Mouse (Mus musculus) embryonic facial prominence, embryonic 12.5 days (tissue): ENCODE data around the gene Atf4. TPM values are rescaled to one million over a fixed set of nuclear protein-coding genes. Genes with fewer than 3 reads are reported as not detected.

Experiments
- ATAC-seq: fragments of 200-750 bp; cut with Nextera tagmentation; 2 replicates; pipeline ENCODE4 v1.8.0; 2017; ENCODE audit not compliant: insufficient number of reproducible peaks, insufficient read depth, low FRiP score, low TSS enrichment
- H3K27ac ChIP-seq: fragments of 300-500 bp; sonication (generic); 2 replicates; pipeline ENCODE4 v1.5.1; 2016; ENCODE audit warnings: mild to moderate bottlenecking
- H3K27me3 ChIP-seq: fragments of 300-500 bp; sonication (generic); 2 replicates; pipeline ENCODE4 v1.6.1; 2016; ENCODE audit warnings: mild to moderate bottlenecking, moderate library complexity
- H3K36me3 ChIP-seq: fragments of 300-500 bp; sonication (generic); 2 replicates; pipeline ENCODE4 v1.6.1; 2016; ENCODE audit warnings: mild to moderate bottlenecking
- H3K4me1 ChIP-seq: fragments of 300-500 bp; sonication (generic); 2 replicates; pipeline ENCODE4 v1.6.1; 2016
- H3K4me2 ChIP-seq: fragments of 300-500 bp; sonication (generic); replicated peaks from 2 replicates; pipeline ENCODE4 v1.6.1; 2016; ENCODE audit warnings: mild to moderate bottlenecking, moderate library complexity
- H3K4me3 ChIP-seq: fragments of 300-500 bp; sonication (generic); 2 replicates; pipeline ENCODE4 v1.5.1; 2016; ENCODE audit warnings: mild to moderate bottlenecking
- H3K9ac ChIP-seq: fragments of 300-500 bp; sonication (generic); 2 replicates; pipeline ENCODE4 v1.6.1; 2016; ENCODE audit warnings: mild to moderate bottlenecking, moderate library complexity
- H3K9me3 ChIP-seq: fragments of 300-500 bp; sonication (generic); 2 replicates; pipeline ENCODE4 v1.6.1; 2016; ENCODE audit warnings: mild to moderate bottlenecking, moderate library complexity
- WGBS: fragments of 180-500 bp; shearing (Covaris S2); methylation state at CpG from one replicate; pipeline ENCODE4 v1.1.7; 2016; 5-methylcytosine and 5-hydroxymethylcytosine counted together
- polyA plus RNA-seq: library from polyadenylated mRNA; unstranded; fragments of >200 nt; fragmentation: Nextera tagmentation; extraction: Ambion mirVana; gene quantifications from 2 replicates; pipeline ENCODE4 v1.2.1, GENCODE M21; 2016

The Atf4 gene
- polyA plus RNA-seq, 1 experiment from 2014 or later = 117 TPM

DNA sequence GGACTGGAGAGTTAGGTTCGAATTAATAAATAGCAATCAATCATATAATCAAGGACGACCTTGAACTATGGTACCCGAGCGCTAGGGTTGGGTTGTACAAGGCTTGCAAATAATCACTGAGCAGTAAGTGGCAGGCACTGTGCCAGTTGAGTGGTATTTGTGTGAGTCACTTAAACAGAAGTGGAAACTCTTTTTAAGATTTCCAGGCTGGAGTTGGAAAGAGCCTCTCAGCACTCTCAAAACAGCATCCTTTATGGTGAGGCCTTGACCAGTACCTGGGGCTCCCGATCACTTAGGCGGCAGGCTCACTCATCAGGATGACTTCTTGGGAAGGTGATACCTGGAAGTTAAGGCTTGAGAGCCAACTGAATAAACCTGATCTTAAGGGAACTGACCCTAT, 777 bp upstream of the Atf4 start:
- Histone ChIP-seq H3K27ac (peak overlapping the region; percentile 99), H3K27me3 (no peaks in the 10 kb centered on the region), H3K4me1 (peaks cover 38% of the 10 kb centered on the region), H3K36me3 (peaks cover 50% of the 10 kb centered on the region), H3K9me3 (no peaks in the 10 kb centered on the region), H3K4me3 (peak overlapping the region; percentile 99), H3K9ac (peak overlapping the region; percentile 72), H3K4me2 (peak overlapping the region; percentile 84)
- WGBS = 50% methylated on average over 6 of the region's 6 CpGs
- no peak for ATAC-seq

DNA sequence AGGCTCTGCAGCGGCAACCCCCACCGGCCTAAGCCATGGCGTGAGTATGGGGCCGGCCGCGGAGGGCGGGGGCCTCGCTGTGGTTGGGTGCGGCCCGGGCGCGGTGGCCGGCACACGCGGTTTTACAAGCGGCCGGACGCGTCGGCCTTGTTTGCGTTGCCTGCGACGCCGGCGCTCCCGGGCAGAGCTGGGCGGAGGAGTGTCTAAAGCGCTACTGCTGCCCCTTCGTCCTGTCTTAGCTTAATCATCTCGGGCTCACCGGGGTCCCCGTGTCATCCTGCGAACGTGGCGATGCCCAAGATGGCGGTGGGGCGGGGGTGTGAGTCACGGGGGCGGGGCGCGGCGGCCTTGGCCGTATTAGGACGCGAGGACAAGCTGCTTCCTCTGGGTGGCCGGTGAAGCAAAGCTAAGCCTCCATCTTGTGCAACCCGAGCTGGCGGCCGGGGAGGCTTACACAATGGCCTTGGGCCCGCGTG, 700 bp downstream of the Atf4 start:
- Histone ChIP-seq H3K9me3 (no peaks in the 10 kb centered on the region), H3K27ac (peak overlapping the region; percentile 99), H3K36me3 (peaks cover 49% of the 10 kb centered on the region), H3K4me2 (peak overlapping the region; percentile 88), H3K4me3 (peak overlapping the region; percentile 99), H3K4me1 (peaks cover 38% of the 10 kb centered on the region), H3K9ac (peak overlapping the region; percentile 100), H3K27me3 (no peaks in the 10 kb centered on the region)
- peak; percentile 5 for ATAC-seq
- WGBS = under 1% methylated on average over 51 of the region's 51 CpGs

DNA sequence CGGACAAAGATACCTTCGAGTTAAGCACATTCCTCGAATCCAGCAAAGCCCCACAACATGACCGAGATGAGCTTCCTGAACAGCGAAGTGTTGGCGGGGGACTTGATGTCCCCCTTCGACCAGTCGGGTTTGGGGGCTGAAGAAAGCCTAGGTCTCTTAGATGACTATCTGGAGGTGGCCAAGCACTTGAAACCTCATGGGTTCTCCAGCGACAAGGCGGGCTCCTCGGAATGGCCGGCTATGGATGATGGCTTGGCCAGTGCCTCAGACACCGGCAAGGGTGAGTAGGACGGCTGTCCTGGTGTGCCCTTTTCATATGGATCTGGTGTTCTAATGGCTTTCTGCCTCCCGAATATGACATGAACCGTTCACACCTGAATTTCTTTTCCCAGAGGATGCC, 1.3 kb downstream of the Atf4 start:
- Histone ChIP-seq H3K4me1 (peaks cover 38% of the 10 kb centered on the region), H3K27me3 (no peaks in the 10 kb centered on the region), H3K36me3 (peaks cover 46% of the 10 kb centered on the region), H3K27ac (peak overlapping the region; percentile 99), H3K9me3 (no peaks in the 10 kb centered on the region), H3K4me2 (peak overlapping the region; percentile 88), H3K9ac (peak overlapping the region; percentile 100), H3K4me3 (peak overlapping the region; percentile 99)
- WGBS = 14% methylated on average over 16 of the region's 16 CpGs
- no peak for ATAC-seq

DNA sequence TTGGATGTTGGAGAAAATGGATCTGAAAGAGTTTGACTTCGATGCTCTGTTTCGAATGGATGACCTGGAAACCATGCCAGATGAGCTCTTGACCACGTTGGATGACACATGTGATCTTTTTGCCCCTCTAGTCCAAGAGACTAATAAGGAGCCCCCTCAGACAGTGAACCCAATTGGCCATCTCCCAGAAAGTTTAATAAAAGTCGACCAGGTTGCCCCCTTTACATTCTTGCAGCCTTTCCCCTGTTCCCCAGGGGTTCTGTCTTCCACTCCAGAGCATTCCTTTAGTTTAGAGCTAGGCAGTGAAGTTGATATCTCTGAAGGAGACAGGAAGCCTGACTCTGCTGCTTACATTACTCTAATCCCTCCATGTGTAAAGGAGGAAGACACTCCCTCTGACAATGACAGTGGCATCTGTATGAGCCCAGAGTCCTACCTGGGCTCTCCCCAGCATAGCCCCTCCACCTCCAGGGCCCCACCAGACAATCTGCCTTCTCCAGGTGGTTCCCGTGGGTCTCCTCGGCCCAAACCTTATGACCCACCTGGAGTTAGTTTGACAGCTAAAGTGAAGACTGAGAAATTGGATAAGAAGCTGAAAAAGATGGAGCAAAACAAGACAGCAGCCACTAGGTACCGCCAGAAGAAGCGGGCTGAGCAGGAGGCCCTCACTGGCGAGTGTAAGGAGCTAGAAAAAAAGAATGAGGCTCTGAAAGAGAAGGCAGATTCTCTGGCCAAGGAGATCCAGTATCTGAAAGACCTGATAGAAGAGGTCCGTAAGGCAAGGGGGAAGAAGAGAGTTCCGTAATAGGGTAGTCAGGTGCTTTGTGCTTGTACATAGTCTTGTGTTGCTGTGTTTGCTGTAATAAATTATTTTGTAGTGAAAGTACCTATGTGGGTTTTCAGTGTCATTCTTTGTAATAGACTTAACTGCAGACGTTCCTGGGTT, 1.9 kb downstream of the Atf4 start:
- 66% methylated on average over 12 of the region's 12 CpGs for WGBS
- Histone ChIP-seq H3K36me3 (peaks cover 49% of the 10 kb centered on the region), H3K27me3 (no peaks in the 10 kb centered on the region), H3K27ac (peak overlapping the region; percentile 99), H3K4me3 (peak overlapping the region; percentile 99), H3K4me2 (peak overlapping the region; percentile 88), H3K9ac (peak overlapping the region; percentile 100), H3K4me1 (peaks cover 38% of the 10 kb centered on the region), H3K9me3 (no peaks in the 10 kb centered on the region)
- ATAC-seq = no peak

DNA sequence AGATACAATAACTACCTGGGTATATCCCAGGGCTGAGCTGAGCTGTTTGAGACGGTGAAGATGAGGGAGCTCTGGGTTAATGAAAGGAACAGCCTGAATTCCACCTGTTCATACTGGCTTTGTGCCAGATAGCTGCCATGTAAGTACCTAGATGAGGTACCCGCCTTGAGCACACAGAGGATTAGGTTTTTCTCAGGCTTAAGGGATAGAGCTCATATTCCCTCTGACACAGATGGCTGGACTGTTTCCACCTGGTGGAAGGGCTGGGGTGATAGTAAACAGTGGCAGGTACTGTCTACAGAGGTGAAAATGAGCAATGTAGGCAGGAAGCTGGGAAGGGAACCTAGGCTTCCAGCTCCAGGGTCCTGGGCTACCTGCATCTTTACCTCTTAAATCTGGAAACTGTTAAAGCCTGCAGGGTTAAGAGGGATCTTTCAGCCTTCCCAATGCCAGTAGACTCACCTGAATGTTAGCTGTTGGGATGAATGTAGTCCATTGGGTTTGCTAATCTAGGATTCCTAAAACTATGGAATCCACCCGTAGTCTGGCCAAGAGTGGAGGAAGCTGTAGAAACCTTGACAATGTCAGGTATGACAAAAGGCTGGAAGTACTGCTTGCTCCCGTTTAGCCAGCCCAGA, 2.7 kb downstream of the Atf4 start:
- no peaks in the 10 kb centered on the region for H3K27me3 ChIP-seq
- ATAC-seq = no peak
- H3K9ac ChIP-seq = 0 out of 2 replicates have a peak overlapping the region, but pooled peaks have one; percentile 21
- WGBS = 25% methylated on average over 4 of the region's 4 CpGs
- peak overlapping the region; percentile 14; the same call in 1 of the 2 replicates for H3K4me2 ChIP-seq
- no peaks in the 10 kb centered on the region for H3K9me3 ChIP-seq
- peaks cover 39% of the 10 kb centered on the region for H3K4me1 ChIP-seq
- H3K4me3 ChIP-seq = no peak overlapping the region
- peaks cover 50% of the 10 kb centered on the region for H3K36me3 ChIP-seq
- H3K27ac ChIP-seq = peak overlapping the region; percentile 99

DNA sequence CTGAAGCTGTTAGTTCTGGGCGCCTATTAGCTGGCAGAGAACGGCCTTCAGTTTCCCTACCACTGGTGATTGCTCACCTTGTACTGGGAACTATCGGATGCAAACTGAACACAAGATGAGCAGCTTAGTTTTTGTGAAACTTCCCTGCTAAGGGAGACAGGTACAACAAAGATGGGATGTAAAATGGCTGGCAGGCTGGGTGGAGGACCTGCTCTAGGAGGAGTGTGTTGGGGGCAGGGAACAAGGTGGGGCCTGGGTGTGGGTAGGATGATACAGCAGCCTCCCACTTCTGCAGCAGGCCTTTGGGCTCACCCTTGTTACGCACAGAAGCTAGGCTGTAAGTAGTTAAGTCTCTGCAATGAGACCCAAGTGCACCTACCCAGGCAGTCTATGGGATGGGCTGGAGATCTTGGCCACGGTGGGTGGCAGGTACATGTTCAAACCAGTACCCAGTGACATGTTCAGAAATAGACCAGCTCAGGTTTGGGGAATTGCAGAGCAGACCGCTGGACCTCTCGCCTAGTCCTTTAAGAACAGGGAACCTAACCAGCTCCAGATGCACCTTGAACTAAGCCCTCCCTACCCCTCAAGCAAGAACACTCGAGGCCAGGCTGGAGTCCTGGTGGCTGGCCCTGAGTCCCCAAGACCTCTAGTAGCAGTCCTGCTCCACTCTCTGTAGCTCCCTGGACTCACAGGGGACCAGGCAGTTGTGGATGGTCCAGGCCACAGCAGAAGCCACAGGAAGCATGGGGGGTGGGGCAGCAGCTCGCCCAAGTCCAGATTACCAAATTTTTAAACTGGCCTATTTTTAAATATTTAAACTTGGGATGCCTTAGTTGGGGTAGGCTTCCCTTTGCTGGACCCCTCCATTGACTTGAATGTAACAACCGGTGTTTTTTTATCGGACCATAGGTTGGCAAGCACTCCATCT, 3.5 kb downstream of the Atf4 start:
- H3K9me3 ChIP-seq = no peaks in the 10 kb centered on the region
- H3K27ac ChIP-seq = peak overlapping the region; percentile 99
- H3K27me3 ChIP-seq = no peaks in the 10 kb centered on the region
- H3K9ac ChIP-seq = 0 out of 2 replicates have a peak overlapping the region, but pooled peaks have one; percentile 21
- WGBS = 51% methylated on average over 11 of the region's 11 CpGs
- ATAC-seq = no peak
- H3K36me3 ChIP-seq = peaks cover 50% of the 10 kb centered on the region
- H3K4me2 ChIP-seq = peak overlapping the region; percentile 12; the same call in 1 of the 2 replicates
- H3K4me3 ChIP-seq = no peak overlapping the region
- peaks cover 40% of the 10 kb centered on the region for H3K4me1 ChIP-seq

DNA sequence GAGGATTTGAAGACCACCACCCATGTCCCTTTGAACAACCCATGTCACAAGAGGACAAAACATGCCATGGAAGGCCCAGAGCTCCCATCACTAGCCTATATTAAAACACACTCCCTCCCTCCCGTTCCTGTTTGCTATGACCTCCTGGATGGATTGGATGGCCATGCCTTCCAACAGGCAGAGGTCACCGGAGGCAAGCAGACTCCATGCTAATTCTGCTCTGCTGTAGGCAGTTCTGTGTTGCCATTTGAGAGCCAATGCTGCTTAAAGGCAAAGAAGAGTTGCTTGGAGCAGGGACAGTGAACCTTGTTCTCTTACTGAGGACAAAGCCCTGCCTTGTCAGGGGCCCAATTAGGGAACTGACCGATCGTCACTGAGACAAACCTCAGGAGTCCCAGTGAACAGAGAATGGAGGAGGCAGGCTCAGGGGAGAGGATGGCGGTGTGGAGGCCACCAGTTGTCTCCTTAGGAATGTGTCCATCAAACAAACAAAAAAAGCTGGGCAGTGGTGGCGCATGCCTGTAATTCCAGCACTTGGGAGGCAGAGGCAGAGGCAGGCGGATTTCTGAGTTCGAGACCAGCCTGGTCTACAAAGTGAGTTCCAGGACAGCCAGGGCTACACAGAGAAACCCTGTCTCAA, 4.5 kb downstream of the Atf4 start:
- H3K4me2 ChIP-seq = no peak overlapping the region
- WGBS = 69% methylated on average over 8 of the region's 8 CpGs
- no peak for ATAC-seq
- peaks cover 34% of the 10 kb centered on the region for H3K4me1 ChIP-seq
- no peaks in the 10 kb centered on the region for H3K27me3 ChIP-seq
- no peak overlapping the region for H3K4me3 ChIP-seq
- H3K9ac ChIP-seq = no peak overlapping the region
- no peaks in the 10 kb centered on the region for H3K9me3 ChIP-seq
- peaks cover 50% of the 10 kb centered on the region for H3K36me3 ChIP-seq
- 0 out of 2 replicates have a peak overlapping the region, but pooled peaks have one; percentile 9 for H3K27ac ChIP-seq

DNA sequence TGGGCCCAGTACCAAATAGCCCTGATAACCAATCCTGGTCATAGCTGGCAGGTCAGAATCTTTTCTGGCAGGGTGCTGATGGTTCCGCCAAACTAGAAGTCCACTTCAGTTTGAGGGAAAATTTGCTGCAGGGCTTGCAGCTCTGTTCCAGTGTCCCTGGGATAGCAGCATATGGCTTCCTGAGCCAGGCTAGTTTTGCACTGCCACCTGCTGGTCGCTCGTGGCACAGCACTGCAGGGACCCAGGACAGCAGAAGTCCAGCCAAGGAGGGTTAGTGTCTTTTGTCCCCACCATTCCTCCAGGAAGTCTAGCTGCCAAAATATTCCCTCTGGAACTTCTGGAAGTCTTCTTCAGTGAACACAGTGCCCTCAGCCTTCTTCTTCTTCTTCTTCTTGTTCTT, 5.7 kb downstream of the Atf4 start:
- H3K36me3 ChIP-seq = peaks cover 50% of the 10 kb centered on the region

DNA sequence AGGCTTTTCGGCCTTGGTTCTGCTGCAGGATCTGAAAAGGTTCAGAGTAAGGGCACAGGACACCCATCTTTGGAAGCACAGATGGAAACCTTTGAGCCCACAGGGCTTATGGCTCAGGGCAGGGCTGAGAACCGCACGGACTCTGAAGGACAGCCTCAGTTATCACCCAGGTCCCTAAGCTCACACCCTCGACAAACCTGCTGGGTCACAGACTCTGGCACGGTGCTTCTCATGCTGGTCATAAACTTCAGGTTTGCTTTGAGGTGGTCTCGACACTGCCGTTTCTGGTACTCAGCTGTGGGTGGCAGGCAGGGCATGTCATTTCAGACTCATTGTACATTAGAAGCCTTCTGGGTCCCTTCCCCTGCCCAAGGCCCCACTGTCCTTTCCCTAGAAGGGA, 6.1 kb downstream of the Atf4 start:
- peaks cover 50% of the 10 kb centered on the region for H3K36me3 ChIP-seq
- WGBS = 83% methylated on average over 7 of the region's 7 CpGs
- H3K27ac ChIP-seq = no peak overlapping the region
- no peak overlapping the region for H3K4me2 ChIP-seq
- no peak overlapping the region for H3K9ac ChIP-seq
- no peaks in the 10 kb centered on the region for H3K27me3 ChIP-seq
- no peaks in the 10 kb centered on the region for H3K9me3 ChIP-seq
- H3K4me1 ChIP-seq = peaks cover 34% of the 10 kb centered on the region
- ATAC-seq = no peak
- no peak overlapping the region for H3K4me3 ChIP-seq

More for the DNA sequence above, 5.7 kb downstream of the Atf4 start:
- no peak overlapping the region for H3K27ac ChIP-seq
- no peak overlapping the region for H3K9ac ChIP-seq
- no peak overlapping the region for H3K4me3 ChIP-seq
- no peaks in the 10 kb centered on the region for H3K9me3 ChIP-seq
- ATAC-seq = no peak
- 14% methylated on average over 3 of the region's 3 CpGs for WGBS
- no peak overlapping the region for H3K4me2 ChIP-seq
- H3K27me3 ChIP-seq = no peaks in the 10 kb centered on the region
- peaks cover 34% of the 10 kb centered on the region for H3K4me1 ChIP-seq

DNA sequence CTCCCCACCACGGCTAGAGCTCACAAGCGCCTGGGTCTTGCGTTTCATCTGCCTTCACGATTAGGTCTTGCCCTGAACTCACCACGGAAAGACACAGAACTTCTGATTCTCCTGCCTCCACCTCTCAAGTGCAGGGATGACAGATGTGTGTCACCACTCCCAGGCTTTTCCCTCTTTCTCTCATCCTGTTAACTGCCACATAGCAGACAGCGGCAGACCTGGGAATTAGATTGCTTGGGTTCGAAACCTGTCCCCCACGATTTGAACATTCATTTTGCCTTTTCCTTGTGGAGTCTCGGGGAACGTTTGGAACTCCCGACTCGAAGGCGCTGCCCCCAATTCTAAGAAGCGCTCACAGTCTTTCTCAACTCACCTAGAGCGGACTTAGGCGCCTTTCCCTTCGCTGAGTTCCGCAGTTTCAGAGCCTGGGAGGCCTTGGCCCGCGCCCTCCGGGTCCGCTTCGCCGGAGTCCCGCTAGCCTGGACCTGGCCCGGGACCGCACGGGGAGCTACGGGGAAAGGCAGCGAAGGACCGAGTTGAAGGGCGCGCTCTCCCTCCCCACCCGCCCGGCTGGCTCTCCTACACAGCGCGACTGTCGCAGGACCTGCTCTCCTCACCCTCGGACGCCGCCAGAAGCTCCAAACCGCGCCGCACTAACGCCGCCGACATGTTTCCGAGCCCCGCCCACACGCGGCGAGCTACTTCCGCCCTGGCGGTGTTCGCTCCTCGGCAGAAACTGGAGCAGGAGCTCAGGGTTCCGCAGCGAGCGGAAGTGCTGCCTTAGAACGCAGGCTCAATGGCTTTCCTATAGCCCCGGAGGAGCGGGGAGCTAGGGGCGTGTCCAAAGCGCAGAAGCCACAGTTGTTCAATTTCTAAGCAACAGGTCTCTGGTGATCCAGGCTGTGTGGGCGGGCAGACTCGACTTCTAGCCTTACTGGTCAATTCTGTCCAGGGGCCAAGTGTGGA, 8.9 kb downstream of the Atf4 start, which contains the start of gene Rps19bp1:
Gene Rps19bp1 (minus strand): TSS at position 706 of the 966 bp plus-strand sequence.
- H3K9ac ChIP-seq = peak within 1 kb of the TSS; percentile 90
- 1% methylated on average over 66 of the region's 66 CpGs for WGBS

More for the DNA sequence above, 8.9 kb downstream of the Atf4 start, which contains the start of gene Rps19bp1:
- Histone ChIP-seq H3K27ac (peak within 1 kb of the TSS; percentile 63; the same call in 1 of the 2 replicates), H3K4me2 (peak within 1 kb of the TSS; percentile 81), H3K9me3 (no peaks in the 10 kb centered on the region), H3K36me3 (peaks cover 22% of the 10 kb centered on the region), H3K4me1 (peaks cover 12% of the 10 kb centered on the region), H3K4me3 (peak within 1 kb of the TSS; percentile 94), H3K27me3 (no peaks in the 10 kb centered on the region)
- ATAC-seq = peak; percentile 86
